Mouse (Mus musculus): ENCODE data around the gene Apon.

DNA sequence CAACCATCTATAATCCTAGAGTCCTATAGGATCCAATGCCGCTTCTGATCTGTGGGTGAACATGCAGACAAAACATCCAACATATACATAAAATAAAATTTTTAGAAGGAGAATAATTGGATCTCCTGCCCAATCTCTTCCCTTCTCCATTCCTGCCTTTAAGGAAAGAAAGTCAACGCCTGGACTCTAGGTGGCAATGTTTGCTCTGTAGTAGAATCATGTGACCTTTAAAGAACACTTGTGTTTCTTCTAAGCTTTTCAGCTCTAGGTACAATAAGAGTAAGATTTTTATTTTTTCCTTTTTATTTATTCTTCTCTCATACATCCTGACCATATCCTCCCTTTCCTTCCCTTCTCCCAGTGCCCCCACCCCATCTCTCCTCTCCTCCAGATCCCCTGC lies 18.0 kb downstream of the Apon start:
- TF ChIP-seq EP300 (IDR thresholded peaks at IDR 0.05; ENCODE audit: low read depth), result no peak
- TF ChIP-seq CTCF (IDR thresholded peaks at IDR 0.05; ENCODE audit: low read depth), result peak; percentile 57

Data from liver, postnatal 0 days (tissue).